Mouse (Mus musculus) inflammation-experienced regulatory T-cells, adult 6 months (primary cell): ENCODE data around the gene Calhm1. TPM values are rescaled to one million over a fixed set of nuclear protein-coding genes. Genes with fewer than 3 reads are reported as not detected.
"Not testable (repeated sequence)": the region's sequence is repeated elsewhere in the genome, so short reads cannot be mapped to it uniquely, and the experiment has no call there.

Source experiments
- ATAC-seq: one replicate; pipeline ENCODE4 v1.8.0; 2017
- polyA plus RNA-seq, 3 experiments: library from polyadenylated mRNA; unstranded; fragments of 100-300 nt; shearing (Covaris generic); gene quantifications; one replicate each; pipeline ENCODE4 v1.2.1; 2017

Calhm1 gene
- polyA plus RNA-seq, 3 experiments from 2014 or later, result not detected

- no peak for ATAC-seq
Observed at GRCm38 (mm10) chr19:47151332-47152061, 7.4 kb upstream of the Calhm1 start.

DNA sequence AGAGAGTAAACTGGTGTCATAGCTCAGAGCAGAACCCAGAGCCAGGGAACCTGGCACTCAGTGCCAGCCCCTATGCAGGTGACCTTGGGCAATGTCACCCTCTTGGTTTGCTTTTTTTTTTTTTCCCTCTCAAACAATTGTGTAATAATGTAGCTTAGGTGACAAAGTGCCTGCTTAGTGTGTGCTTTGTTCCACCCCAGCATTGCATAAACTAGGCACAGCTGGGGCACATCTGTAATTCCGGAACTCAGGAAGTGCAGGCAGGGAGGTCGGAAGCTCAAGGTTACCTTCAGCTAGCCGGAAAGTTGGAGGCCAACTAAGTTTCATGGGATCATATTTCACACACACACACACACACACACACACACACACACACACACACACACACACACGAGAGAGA lies 5.8 kb upstream of the Calhm1 start:
- no peak for ATAC-seq

- peak; percentile 17 for ATAC-seq
Observed at GRCm38 (mm10) chr19:47148267-47148847, 4.3 kb upstream of the Calhm1 start.

GRCm38 (mm10) chr19:47142438-47142837 lies 1.6 kb downstream of the Calhm1 start:
- ATAC-seq, result no peak

DNA sequence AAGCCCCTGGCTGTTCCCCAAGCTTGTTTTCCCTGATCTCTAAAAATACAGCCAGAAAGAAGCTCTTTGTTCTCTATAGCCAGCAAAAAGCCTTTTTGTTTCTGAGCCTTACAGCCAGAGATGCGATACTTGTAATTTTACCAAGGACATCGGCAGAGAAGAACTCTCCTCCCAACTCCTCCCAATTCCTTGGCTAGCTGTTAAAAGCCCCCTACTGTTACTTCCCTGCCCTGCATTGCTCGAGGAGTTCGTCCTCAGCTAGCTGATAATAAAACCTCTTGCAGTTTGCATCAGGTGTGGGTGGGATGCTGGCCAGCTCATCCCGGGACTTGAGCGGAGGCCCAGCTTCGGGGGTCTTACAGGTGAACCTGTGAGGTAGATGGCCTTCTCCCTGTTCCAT lies 4.4 kb downstream of the Calhm1 start:
- ATAC-seq, result not testable (repeated sequence)

DNA sequence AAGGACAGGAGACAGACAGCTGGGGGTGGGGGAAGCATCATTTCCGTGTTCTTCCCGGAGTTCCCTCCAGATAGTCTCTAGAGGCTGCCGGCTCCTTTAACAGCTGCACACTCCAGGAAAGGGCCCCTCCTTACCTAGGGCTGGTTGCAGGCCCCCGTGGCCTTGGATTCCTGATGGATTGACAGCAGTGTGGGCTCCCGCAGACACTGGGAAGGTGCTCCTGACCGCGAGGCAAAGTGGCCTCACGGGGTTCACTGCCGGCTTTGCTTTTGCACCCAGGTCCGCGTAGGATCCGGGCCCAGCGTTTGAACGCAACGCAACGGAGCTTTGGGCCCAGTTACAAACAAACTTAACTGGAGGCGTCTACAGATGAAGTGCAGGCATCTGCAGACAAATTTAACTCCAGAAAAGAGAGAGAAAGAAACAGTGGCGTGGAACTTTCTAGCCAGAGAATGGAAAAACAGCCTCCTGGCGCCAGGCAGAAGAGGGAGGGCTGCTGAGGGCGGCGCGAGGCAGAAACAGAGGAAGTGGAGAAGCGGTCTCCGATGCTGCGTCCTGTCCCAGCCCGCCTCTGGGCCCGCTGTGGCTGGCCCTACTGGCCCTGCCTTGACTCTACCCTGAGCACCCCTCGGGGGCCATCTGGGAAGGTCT lies 6.2 kb downstream of the Calhm1 start, which contains the start of gene Calhm2:
Gene Calhm2 (minus strand): TSS at position 524 of the 651 bp plus-strand sequence.
- ATAC-seq, result peak; percentile 86

GRCm38 (mm10) chr19:47137051-47137581 lies 6.9 kb downstream of the Calhm1 start:
- ATAC-seq, result no peak

- ATAC-seq, result no peak
Observed at GRCm38 (mm10) chr19:47136170-47136569, 7.9 kb downstream of the Calhm1 start.

GRCm38 (mm10) chr19:47135568-47135967 lies 8.5 kb downstream of the Calhm1 start:
- no peak for ATAC-seq

- no peak for ATAC-seq
Observed at GRCm38 (mm10) chr19:47133161-47133560, 10.9 kb downstream of the Calhm1 start.

- no peak for ATAC-seq
Observed at GRCm38 (mm10) chr19:47130551-47131125, 13.4 kb downstream of the Calhm1 start.

DNA sequence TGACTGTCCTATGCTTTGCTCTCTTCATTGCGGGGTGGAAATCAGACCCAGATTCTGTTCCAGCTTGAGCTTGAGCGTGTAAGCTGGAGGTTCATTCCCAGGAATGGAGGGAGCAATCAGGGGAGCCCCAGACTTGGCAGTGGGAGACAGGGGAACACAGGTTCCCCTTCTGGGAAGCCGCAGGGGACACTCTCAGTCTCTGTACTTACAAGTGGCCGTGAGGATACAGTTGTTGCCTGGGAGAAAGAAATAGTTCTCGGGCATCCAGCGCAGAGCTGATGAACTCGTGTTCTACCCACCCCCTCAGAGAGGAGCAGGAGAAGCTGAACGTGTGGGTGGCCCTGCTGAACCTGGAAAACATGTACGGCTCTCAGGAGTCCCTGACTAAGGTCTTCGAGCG lies 15.2 kb downstream of the Calhm1 start:
- no peak for ATAC-seq

GRCm38 (mm10) chr19:47128164-47128563 lies 15.9 kb downstream of the Calhm1 start:
- no peak for ATAC-seq

DNA sequence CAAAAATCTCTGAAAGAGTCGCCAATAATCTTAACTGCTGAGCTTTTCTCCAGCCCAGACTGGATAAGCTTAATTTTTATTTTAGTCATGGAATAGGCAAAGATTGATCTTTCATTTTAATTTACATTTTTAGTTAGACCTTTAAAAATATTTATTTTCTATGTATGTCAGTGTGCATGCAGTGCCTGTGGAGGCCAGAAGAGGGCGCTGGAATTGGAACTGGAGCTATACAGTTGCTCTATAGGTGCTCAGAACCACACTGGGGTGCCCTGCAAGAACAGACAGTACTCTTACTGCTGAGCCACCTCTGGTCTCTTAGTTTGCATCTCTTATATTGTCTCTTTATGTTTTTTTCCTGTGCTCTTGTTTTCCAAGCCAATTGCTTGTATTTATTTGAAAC lies 21.3 kb downstream of the Calhm1 start:
- no peak for ATAC-seq

GRCm38 (mm10) chr19:47121054-47121453 lies 23.0 kb downstream of the Calhm1 start:
- no peak for ATAC-seq

DNA sequence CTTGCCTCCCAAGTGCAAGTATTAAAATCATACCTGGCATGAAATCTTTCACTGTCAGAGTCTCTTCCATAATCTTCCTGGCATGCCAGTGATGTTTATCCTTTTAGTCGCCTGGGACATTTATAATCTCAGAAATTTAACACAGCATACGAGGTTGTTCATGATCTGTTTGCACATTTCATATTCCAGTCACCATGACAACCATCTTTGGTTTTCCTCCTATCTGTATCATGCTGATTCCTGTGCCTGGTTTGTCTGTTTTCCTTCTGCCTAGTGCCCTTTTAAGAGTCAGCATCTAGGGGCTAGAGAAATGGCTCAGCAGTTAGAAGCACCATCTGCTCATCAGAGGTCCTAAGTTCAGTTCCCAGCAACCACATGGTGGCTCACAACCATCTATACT lies 25.4 kb downstream of the Calhm1 start:
- ATAC-seq, result no peak

DNA sequence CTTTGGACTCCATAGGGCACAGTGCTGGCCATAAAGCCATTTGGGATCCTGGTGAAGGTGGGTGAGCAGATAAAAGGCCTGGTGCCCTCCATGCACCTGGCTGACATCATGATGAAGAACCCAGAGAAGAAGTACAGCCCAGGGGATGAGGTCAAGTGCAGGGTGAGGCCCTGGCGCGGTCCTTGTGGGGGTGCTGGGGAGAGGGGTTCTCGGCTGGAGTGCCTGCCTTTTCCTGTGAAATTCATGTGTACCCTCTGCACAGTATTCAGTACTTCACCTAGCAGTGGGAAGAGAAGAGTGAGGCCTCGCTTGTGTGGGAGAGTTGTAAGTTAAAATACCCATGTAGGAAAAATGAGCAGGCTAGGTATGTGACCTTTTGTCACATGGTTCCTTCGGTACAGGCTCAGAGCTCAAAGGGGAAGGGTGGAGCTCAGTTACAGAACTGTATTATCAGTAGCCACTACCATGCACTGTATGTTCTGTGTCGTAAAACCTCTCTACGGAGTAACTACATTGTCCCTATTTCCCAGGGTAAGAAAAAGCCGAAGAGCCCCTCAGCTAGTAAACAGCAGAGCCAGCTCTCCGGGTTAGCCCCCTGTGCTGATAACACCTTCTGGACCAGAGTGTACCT lies 39.3 kb downstream of the Calhm1 start:
- no peak for ATAC-seq

- no peak for ATAC-seq
Observed at GRCm38 (mm10) chr19:47101080-47101479, 43.0 kb downstream of the Calhm1 start.
